Mouse (Mus musculus): ENCODE measurements around the gene Lyrm2. TPM values are rescaled to one million over a fixed set of nuclear protein-coding genes. Genes with fewer than 3 reads are reported as not detected.

The Lyrm2 gene
- total and polyA plus RNA-seq, 2 experiments = 5.9 to 46.9 TPM

DNA sequence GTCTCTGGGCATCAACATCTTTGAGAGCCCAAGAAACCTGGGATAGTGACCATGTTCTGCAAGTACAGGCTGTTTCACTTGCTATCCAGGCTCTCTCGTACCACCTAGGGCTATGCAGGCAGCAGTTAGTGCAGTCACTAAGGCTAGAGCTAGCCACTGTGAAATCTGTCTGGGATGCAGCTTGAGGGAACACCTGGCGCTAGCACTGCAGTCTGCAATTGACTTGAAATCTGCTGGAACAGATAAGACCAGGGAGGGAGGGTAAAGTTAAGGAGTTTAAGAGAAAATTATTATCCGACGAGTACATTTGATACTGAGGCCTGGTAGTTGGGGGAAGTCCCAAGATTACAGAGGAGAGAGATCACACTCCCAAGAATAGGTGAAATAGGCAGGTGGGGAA is 20.1 kb upstream of the Lyrm2 start:
- Histone ChIP-seq H3K36me3 (ENCODE audit: control insufficient read depth, insufficient read depth, low read length) (peaks cover 8% of the 10 kb centered on the region; the same call in 1 of the 2 replicates), H3K27ac (replicated peaks; ENCODE audit: insufficient read depth, low read depth, low read length) (no peak overlapping the region), H3K4me1 (ENCODE audit: control insufficient read depth, insufficient read depth, low read length) (no peaks in the 10 kb centered on the region), H3K79me2 (ENCODE audit: control insufficient read depth, insufficient read depth, low read length) (no peaks in the 10 kb centered on the region), H3K4me3 (ENCODE audit: insufficient read depth, low read depth, low read length) (no peak overlapping the region), H3K27me3 (ENCODE audit: control insufficient read depth, insufficient read depth, low read length) (no peaks in the 10 kb centered on the region), H3K9ac (ENCODE audit: low read depth, low read length) (no peak overlapping the region)
- TF ChIP-seq POLR2A (IDR thresholded peaks at IDR 0.05; ENCODE audit: extremely low read depth, insufficient read depth, low read length) = no peak
- TF ChIP-seq CTCF (IDR thresholded peaks at IDR 0.05; ENCODE audit: low read depth, low read length) = no peak
- DNase-seq (ENCODE audit: extremely low read depth, low read depth, low spot score) = no peak
- WGBS = 98% methylated on average over 4 of the region's 4 CpGs

GRCm38 (mm10) chr4:32787110-32787509 is 12.9 kb upstream of the Lyrm2 start:
- H3K27ac ChIP-seq (replicated peaks; ENCODE audit: insufficient read depth, low read depth, low read length) = no peak overlapping the region
- no peaks in the 10 kb centered on the region for H3K27me3 ChIP-seq (ENCODE audit: control insufficient read depth, insufficient read depth, low read length)
- no peak overlapping the region for H3K4me3 ChIP-seq (ENCODE audit: insufficient read depth, low read depth, low read length)
- no peak for DNase-seq (ENCODE audit: extremely low read depth, low read depth, low spot score)
- no peaks in the 10 kb centered on the region for H3K36me3 ChIP-seq (ENCODE audit: control insufficient read depth, insufficient read depth, low read length)
- no peak for TF ChIP-seq POLR2A (IDR thresholded peaks at IDR 0.05; ENCODE audit: extremely low read depth, insufficient read depth, low read length)
- TF ChIP-seq CTCF (IDR thresholded peaks at IDR 0.05; ENCODE audit: low read depth, low read length) = no peak
- H3K9ac ChIP-seq (ENCODE audit: low read depth, low read length) = no peak overlapping the region
- WGBS = 86% methylated on average over 1 of the region's 1 CpGs
- no peaks in the 10 kb centered on the region for H3K79me2 ChIP-seq (ENCODE audit: control insufficient read depth, insufficient read depth, low read length)
- no peaks in the 10 kb centered on the region for H3K4me1 ChIP-seq (ENCODE audit: control insufficient read depth, insufficient read depth, low read length)

DNA sequence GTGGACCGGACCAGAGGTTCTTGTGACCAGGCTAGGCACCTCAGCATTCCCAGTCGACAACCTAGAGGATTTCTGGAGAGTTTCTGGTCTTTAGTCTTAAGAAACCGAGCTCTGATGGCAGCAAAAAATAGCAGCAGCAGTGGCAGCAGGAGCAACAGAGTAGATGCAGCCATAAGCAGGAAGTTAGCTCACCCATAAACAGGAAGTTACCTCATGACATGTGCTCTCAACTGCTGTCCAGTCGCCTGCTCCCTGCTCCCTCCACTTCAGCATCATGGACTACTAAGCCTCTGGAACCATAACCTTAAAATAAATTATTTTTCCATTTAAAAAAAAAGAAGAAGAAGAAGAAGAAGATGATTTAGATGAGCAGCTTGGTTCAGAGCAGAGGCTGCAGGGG is 11.0 kb upstream of the Lyrm2 start:
- Histone ChIP-seq H3K36me3 (ENCODE audit: control insufficient read depth, insufficient read depth, low read length) (no peaks in the 10 kb centered on the region), H3K4me1 (ENCODE audit: control insufficient read depth, insufficient read depth, low read length) (no peaks in the 10 kb centered on the region), H3K4me3 (ENCODE audit: insufficient read depth, low read depth, low read length) (no peak overlapping the region), H3K9ac (ENCODE audit: low read depth, low read length) (no peak overlapping the region), H3K27me3 (ENCODE audit: control insufficient read depth, insufficient read depth, low read length) (no peaks in the 10 kb centered on the region), H3K27ac (replicated peaks; ENCODE audit: insufficient read depth, low read depth, low read length) (no peak overlapping the region), H3K79me2 (ENCODE audit: control insufficient read depth, insufficient read depth, low read length) (no peaks in the 10 kb centered on the region)
- 91% methylated on average over 4 of the region's 4 CpGs for WGBS
- no peak for TF ChIP-seq POLR2A (IDR thresholded peaks at IDR 0.05; ENCODE audit: extremely low read depth, insufficient read depth, low read length)
- TF ChIP-seq CTCF (IDR thresholded peaks at IDR 0.05; ENCODE audit: low read depth, low read length) = no peak
- DNase-seq (ENCODE audit: extremely low read depth, low read depth, low spot score) = no peak

DNA sequence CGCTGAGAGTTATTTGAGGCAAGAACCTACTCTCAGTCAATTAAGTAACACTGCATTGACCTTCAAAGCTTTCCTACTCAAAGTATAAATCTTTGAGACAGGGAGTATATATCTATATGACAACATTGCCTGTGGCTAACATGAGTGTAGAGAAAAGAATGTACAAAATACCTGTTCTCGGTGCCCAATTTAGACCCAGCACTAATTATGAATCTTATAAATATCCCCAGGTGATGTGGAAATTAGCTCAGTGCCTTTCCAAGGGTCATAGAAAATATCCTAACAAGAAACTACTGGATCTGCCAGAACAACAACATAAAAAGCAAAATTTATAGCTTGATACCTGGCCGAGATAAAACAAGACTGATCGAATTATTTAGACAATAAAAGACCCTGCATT is 1.1 kb upstream of the Lyrm2 start:
- no peak overlapping the region for H3K27ac ChIP-seq (replicated peaks; ENCODE audit: insufficient read depth, low read depth, low read length)
- H3K4me3 ChIP-seq (ENCODE audit: insufficient read depth, low read depth, low read length) = no peak overlapping the region
- no peak for DNase-seq (ENCODE audit: extremely low read depth, low read depth, low spot score)
- no peaks in the 10 kb centered on the region for H3K36me3 ChIP-seq (ENCODE audit: control insufficient read depth, insufficient read depth, low read length)
- WGBS = 98% methylated on average over 4 of the region's 4 CpGs
- H3K9ac ChIP-seq (ENCODE audit: low read depth, low read length) = no peak overlapping the region
- no peaks in the 10 kb centered on the region for H3K79me2 ChIP-seq (ENCODE audit: control insufficient read depth, insufficient read depth, low read length)
- H3K4me1 ChIP-seq (ENCODE audit: control insufficient read depth, insufficient read depth, low read length) = peaks cover 2% of the 10 kb centered on the region; the same call in 1 of the 2 replicates
- TF ChIP-seq CTCF (IDR thresholded peaks at IDR 0.05; ENCODE audit: low read depth, low read length) = no peak
- TF ChIP-seq POLR2A (IDR thresholded peaks at IDR 0.05; ENCODE audit: extremely low read depth, insufficient read depth, low read length) = no peak
- no peaks in the 10 kb centered on the region for H3K27me3 ChIP-seq (ENCODE audit: control insufficient read depth, insufficient read depth, low read length)

- WGBS = 5% methylated on average over 9 of the region's 9 CpGs
- Histone ChIP-seq H3K4me3 (ENCODE audit: insufficient read depth, low read depth, low read length) (peak overlapping the region; percentile 95), H3K36me3 (ENCODE audit: control insufficient read depth, insufficient read depth, low read length) (no peaks in the 10 kb centered on the region), H3K4me1 (ENCODE audit: control insufficient read depth, insufficient read depth, low read length) (peaks cover 2% of the 10 kb centered on the region; the same call in 1 of the 2 replicates), H3K27me3 (ENCODE audit: control insufficient read depth, insufficient read depth, low read length) (no peaks in the 10 kb centered on the region), H3K27ac (replicated peaks; ENCODE audit: insufficient read depth, low read depth, low read length) (peak overlapping the region; percentile 95), H3K79me2 (ENCODE audit: control insufficient read depth, insufficient read depth, low read length) (no peaks in the 10 kb centered on the region), H3K9ac (ENCODE audit: low read depth, low read length) (peak overlapping the region; percentile 92)
- no peak for TF ChIP-seq POLR2A (IDR thresholded peaks at IDR 0.05; ENCODE audit: extremely low read depth, insufficient read depth, low read length)
- TF ChIP-seq CTCF (IDR thresholded peaks at IDR 0.05; ENCODE audit: low read depth, low read length) = no peak
- DNase-seq (ENCODE audit: extremely low read depth, low read depth, low spot score) = no peak
Observed at GRCm38 (mm10) chr4:32800577-32801170, 621 bp downstream of the Lyrm2 start.

- Histone ChIP-seq H3K79me2 (ENCODE audit: control insufficient read depth, insufficient read depth, low read length) (no peaks in the 10 kb centered on the region), H3K36me3 (ENCODE audit: control insufficient read depth, insufficient read depth, low read length) (no peaks in the 10 kb centered on the region), H3K4me1 (ENCODE audit: control insufficient read depth, insufficient read depth, low read length) (no peaks in the 10 kb centered on the region), H3K4me3 (ENCODE audit: insufficient read depth, low read depth, low read length) (no peak overlapping the region), H3K27ac (replicated peaks; ENCODE audit: insufficient read depth, low read depth, low read length) (no peak overlapping the region), H3K27me3 (ENCODE audit: control insufficient read depth, insufficient read depth, low read length) (no peaks in the 10 kb centered on the region), H3K9ac (ENCODE audit: low read depth, low read length) (no peak overlapping the region)
- WGBS = 89% methylated on average over 5 of the region's 5 CpGs
- DNase-seq (ENCODE audit: extremely low read depth, low read depth, low spot score) = no peak
- no peak for TF ChIP-seq POLR2A (IDR thresholded peaks at IDR 0.05; ENCODE audit: extremely low read depth, insufficient read depth, low read length)
- no peak for TF ChIP-seq CTCF (IDR thresholded peaks at IDR 0.05; ENCODE audit: low read depth, low read length)
Observed at GRCm38 (mm10) chr4:32817478-32817877, 17.4 kb downstream of the Lyrm2 start.
